Mouse (Mus musculus): Measurements from ENCODE around the gene Rxra. TPM values are rescaled to one million over a fixed set of nuclear protein-coding genes. Genes with fewer than 3 reads are reported as not detected.
A peak's percentile ranks its signal among the peaks of the same experiment; 100 is the strongest.

Rxra gene
- polyA plus RNA-seq, 1 experiment from 2014 or later: 7.2 TPM

- no peak for DNase-seq (ENCODE audit: low spot score)
- 95% methylated on average over 9 of the region's 9 CpGs for WGBS
- peaks cover 2% of the 10 kb centered on the region; the same call in 1 of the 2 replicates for H3K36me3 ChIP-seq (ENCODE audit: control insufficient read depth, insufficient read depth, low read length)
Observed at GRCm38 (mm10) chr2:27754094-27754493, 77.9 kb downstream of the Rxra start.

DNA sequence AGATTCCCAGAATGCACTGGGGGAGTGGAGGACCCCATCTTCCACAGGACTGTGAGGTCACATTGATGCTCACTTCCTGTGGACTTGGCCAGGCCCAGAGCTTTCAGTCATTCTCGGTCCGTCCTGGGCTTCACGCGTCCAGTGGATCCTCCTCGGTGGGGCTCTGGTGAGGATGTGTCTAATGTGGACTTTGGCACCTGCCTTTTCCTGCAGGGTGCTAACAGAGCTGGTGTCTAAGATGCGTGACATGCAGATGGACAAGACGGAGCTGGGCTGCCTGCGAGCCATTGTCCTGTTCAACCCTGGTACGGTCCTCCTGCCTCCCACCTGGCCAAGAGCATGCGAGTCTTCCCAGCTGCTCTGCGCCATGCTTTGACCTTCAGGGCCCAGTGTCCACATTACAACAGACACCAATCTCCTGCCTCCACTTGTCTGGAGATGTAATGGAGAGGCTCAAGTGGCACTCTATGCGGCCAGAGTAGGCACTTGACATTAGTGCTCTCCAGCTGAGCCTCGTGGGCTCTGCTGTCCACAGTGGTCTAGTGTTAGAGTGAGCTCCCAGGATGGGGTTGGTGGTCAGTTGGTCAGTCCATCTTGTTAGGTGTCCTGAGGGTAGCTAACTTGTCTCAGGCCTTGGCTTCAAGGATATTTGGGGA lies 79.9 kb downstream of the Rxra start:
- ATAC-seq (ENCODE audit: insufficient read depth, low FRiP score, low TSS enrichment) (no peak), DNase-seq (ENCODE audit: low spot score) (no peak)
- Histone ChIP-seq H3K27me3 (ENCODE audit: control insufficient read depth, insufficient read depth, low read length) (no peaks in the 10 kb centered on the region), H3K4me3 (ENCODE audit: low read depth, low read length) (no peak overlapping the region), H3K27ac (ENCODE audit: low read depth, low read length) (no peak overlapping the region), H3K4me2 (ENCODE audit: low read depth) (no peak overlapping the region), H3K9me3 (ENCODE audit: control insufficient read depth, low read length) (no peaks in the 10 kb centered on the region), H3K9ac (ENCODE audit: low read length) (no peak overlapping the region), H3K4me1 (ENCODE audit: control insufficient read depth, insufficient read depth, low read length) (no peaks in the 10 kb centered on the region), H3K36me3 (ENCODE audit: control insufficient read depth, insufficient read depth, low read length) (peaks cover 6% of the 10 kb centered on the region; the same call in 1 of the 2 replicates)
- 93% methylated on average over 13 of the region's 13 CpGs for WGBS

More at GRCm38 (mm10) chr2:27754094-27754493, 77.9 kb downstream of the Rxra start:
- H3K4me2 ChIP-seq (ENCODE audit: low read depth): no peak overlapping the region
- no peaks in the 10 kb centered on the region for H3K4me1 ChIP-seq (ENCODE audit: control insufficient read depth, insufficient read depth, low read length)
- ATAC-seq (ENCODE audit: insufficient read depth, low FRiP score, low TSS enrichment): no peak
- H3K4me3 ChIP-seq (ENCODE audit: low read depth, low read length): no peak overlapping the region
- H3K27me3 ChIP-seq (ENCODE audit: control insufficient read depth, insufficient read depth, low read length): no peaks in the 10 kb centered on the region
- H3K27ac ChIP-seq (ENCODE audit: low read depth, low read length): no peak overlapping the region
- no peak overlapping the region for H3K9ac ChIP-seq (ENCODE audit: low read length)
- no peaks in the 10 kb centered on the region for H3K9me3 ChIP-seq (ENCODE audit: control insufficient read depth, low read length)

DNA sequence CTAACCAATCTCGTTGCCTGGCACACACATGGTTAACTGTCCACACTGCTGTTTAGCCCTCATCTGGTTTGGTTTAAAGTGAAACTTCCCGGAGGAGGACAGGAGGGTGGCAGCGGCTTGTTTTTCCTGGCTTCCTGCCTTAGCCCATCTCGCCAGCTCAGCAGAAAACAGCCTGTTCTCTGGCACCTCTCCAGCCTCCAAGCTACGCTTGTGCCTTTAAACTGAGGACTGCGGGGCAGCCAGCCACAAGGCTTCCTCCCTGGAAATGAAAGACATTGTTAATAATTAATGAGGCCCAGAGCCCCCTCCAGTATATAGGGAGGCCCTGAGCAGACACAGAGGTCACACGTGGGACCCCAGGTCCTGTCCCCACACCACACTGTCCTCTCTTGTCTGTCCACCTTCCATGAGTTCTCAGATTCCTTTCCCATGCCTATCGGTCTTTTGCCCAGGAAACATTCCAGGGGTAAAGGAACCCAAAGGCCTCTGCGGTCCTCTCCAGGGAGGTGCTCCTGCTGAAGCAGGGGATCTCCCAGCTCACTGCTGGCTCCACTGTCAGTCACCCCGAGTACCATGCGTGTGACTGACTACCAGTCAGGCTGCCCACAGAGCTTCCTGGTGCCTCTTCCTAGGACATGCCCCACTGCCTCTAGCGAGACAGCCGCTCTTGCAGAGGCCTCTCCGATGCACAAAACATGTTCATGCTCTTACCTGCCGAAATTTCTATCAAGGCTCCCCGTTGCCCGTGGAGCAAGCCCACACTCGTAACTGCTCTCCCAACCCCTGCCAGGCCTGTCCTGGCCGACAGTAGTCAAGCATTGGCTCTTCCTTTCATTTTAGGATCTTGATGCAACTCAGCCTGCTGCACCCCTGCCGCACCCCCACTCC lies 82.4 kb downstream of the Rxra start:
- WGBS: 56% methylated on average over 20 of the region's 20 CpGs
- peaks cover 6% of the 10 kb centered on the region; the same call in 1 of the 2 replicates for H3K36me3 ChIP-seq (ENCODE audit: control insufficient read depth, insufficient read depth, low read length)
- H3K9me3 ChIP-seq (ENCODE audit: control insufficient read depth, low read length): no peaks in the 10 kb centered on the region
- no peak overlapping the region for H3K4me3 ChIP-seq (ENCODE audit: low read depth, low read length)
- 0 out of 2 replicates have a peak, but pooled peaks cover 3% of the 10 kb centered on the region for H3K4me1 ChIP-seq (ENCODE audit: control insufficient read depth, insufficient read depth, low read length)
- no peak overlapping the region for H3K9ac ChIP-seq (ENCODE audit: low read length)
- ATAC-seq (ENCODE audit: insufficient read depth, low FRiP score, low TSS enrichment): no peak
- H3K27ac ChIP-seq (ENCODE audit: low read depth, low read length): no peak overlapping the region
- no peaks in the 10 kb centered on the region for H3K27me3 ChIP-seq (ENCODE audit: control insufficient read depth, insufficient read depth, low read length)
- H3K4me2 ChIP-seq (ENCODE audit: low read depth): no peak overlapping the region
- peak; percentile 68 for DNase-seq (ENCODE audit: low spot score)

GRCm38 (mm10) chr2:27759431-27759830 lies 83.2 kb downstream of the Rxra start:
- no peak overlapping the region for H3K9ac ChIP-seq (ENCODE audit: low read length)
- no peak overlapping the region for H3K27ac ChIP-seq (ENCODE audit: low read depth, low read length)
- DNase-seq (ENCODE audit: low spot score) (no peak), ATAC-seq (ENCODE audit: insufficient read depth, low FRiP score, low TSS enrichment) (no peak)
- 0 out of 2 replicates have a peak, but pooled peaks cover 7% of the 10 kb centered on the region for H3K4me1 ChIP-seq (ENCODE audit: control insufficient read depth, insufficient read depth, low read length)
- 93% methylated on average over 14 of the region's 14 CpGs for WGBS
- H3K4me2 ChIP-seq (ENCODE audit: low read depth): no peak overlapping the region
- no peak overlapping the region for H3K4me3 ChIP-seq (ENCODE audit: low read depth, low read length)
- no peaks in the 10 kb centered on the region for H3K9me3 ChIP-seq (ENCODE audit: control insufficient read depth, low read length)
- peaks cover 6% of the 10 kb centered on the region; the same call in 1 of the 2 replicates for H3K36me3 ChIP-seq (ENCODE audit: control insufficient read depth, insufficient read depth, low read length)
- H3K27me3 ChIP-seq (ENCODE audit: control insufficient read depth, insufficient read depth, low read length): no peaks in the 10 kb centered on the region

DNA sequence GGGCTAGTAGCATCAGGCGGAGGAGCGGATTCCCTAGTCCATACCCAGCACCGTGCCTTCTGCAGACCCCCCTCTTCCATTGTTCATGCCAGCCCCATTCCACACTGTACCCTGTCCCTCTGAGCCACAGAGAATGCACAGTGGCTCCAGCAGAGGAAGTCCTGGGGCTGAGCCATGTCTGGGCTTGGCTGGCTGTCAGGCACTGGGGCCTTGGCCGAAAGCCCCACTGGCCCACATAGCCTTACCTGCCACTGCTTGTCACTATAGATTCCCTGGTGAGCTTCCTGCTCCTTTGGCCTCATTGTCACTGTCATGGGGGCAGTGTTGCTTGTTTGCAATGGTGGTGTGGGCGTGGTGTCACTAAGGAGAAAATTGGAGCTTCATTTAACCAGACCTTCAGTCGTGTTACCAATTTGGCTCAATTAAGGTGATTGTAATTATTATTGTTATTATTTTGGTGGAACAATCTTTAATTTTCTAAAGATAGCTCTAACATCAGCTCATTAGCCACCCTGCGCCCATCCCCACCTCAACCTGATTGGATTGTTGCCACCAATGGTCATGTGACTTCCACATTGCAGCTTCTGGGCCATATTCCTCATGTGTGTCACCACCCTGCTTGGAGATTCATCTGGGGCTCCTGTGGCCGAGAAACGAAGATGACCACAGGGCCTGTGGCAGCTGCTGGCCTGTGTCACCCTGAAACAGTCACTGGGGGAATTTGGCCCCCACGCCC lies 85.2 kb downstream of the Rxra start:
- DNase-seq (ENCODE audit: low spot score): no peak
- Histone ChIP-seq H3K9me3 (ENCODE audit: control insufficient read depth, low read length) (no peaks in the 10 kb centered on the region), H3K4me3 (ENCODE audit: low read depth, low read length) (no peak overlapping the region), H3K9ac (ENCODE audit: low read length) (no peak overlapping the region), H3K4me1 (ENCODE audit: control insufficient read depth, insufficient read depth, low read length) (0 out of 2 replicates have a peak, but pooled peaks cover 9% of the 10 kb centered on the region), H3K27ac (ENCODE audit: low read depth, low read length) (no peak overlapping the region), H3K27me3 (ENCODE audit: control insufficient read depth, insufficient read depth, low read length) (no peaks in the 10 kb centered on the region), H3K4me2 (ENCODE audit: low read depth) (no peak overlapping the region), H3K36me3 (ENCODE audit: control insufficient read depth, insufficient read depth, low read length) (peaks cover 3% of the 10 kb centered on the region; the same call in 1 of the 2 replicates)
- ATAC-seq (ENCODE audit: insufficient read depth, low FRiP score, low TSS enrichment): no peak
- 95% methylated on average over 10 of the region's 10 CpGs for WGBS

DNA sequence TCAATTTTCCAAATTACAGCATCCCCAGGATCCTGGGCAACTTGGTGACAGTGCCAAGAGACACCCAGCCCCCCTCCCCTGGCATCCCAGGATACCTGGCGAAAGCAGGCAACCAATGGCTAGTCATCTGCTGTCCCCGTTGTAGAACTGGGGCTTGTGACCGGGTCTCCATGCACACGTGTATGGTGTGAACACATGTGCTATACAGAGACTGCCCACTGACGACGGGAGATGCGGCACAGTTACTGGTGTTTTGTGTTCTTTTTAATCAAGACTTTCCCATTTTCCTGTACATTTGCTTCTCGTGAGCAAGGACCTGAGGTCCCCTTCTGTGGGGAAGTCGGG lies 85.7 kb downstream of the Rxra start:
- DNase-seq (ENCODE audit: low spot score) (no peak), ATAC-seq (ENCODE audit: insufficient read depth, low FRiP score, low TSS enrichment) (no peak)
- Histone ChIP-seq H3K4me3 (ENCODE audit: low read depth, low read length) (no peak overlapping the region), H3K9ac (ENCODE audit: low read length) (no peak overlapping the region), H3K9me3 (ENCODE audit: control insufficient read depth, low read length) (no peaks in the 10 kb centered on the region), H3K4me1 (ENCODE audit: control insufficient read depth, insufficient read depth, low read length) (0 out of 2 replicates have a peak, but pooled peaks cover 9% of the 10 kb centered on the region), H3K27me3 (ENCODE audit: control insufficient read depth, insufficient read depth, low read length) (no peaks in the 10 kb centered on the region), H3K4me2 (ENCODE audit: low read depth) (no peak overlapping the region), H3K36me3 (ENCODE audit: control insufficient read depth, insufficient read depth, low read length) (peaks cover 3% of the 10 kb centered on the region; the same call in 1 of the 2 replicates), H3K27ac (ENCODE audit: low read depth, low read length) (no peak overlapping the region)
- WGBS: 88% methylated on average over 9 of the region's 9 CpGs

- no peak overlapping the region for H3K27ac ChIP-seq (ENCODE audit: low read depth, low read length)
- peaks cover 3% of the 10 kb centered on the region; the same call in 1 of the 2 replicates for H3K36me3 ChIP-seq (ENCODE audit: control insufficient read depth, insufficient read depth, low read length)
- 0 out of 2 replicates have a peak, but pooled peaks cover 9% of the 10 kb centered on the region for H3K4me1 ChIP-seq (ENCODE audit: control insufficient read depth, insufficient read depth, low read length)
- H3K4me2 ChIP-seq (ENCODE audit: low read depth): no peak overlapping the region
- DNase-seq (ENCODE audit: low spot score) (no peak), ATAC-seq (ENCODE audit: insufficient read depth, low FRiP score, low TSS enrichment) (no peak)
- H3K4me3 ChIP-seq (ENCODE audit: low read depth, low read length): no peak overlapping the region
- H3K9me3 ChIP-seq (ENCODE audit: control insufficient read depth, low read length): no peaks in the 10 kb centered on the region
- WGBS: 68% methylated on average over 12 of the region's 12 CpGs
- no peak overlapping the region for H3K9ac ChIP-seq (ENCODE audit: low read length)
- no peaks in the 10 kb centered on the region for H3K27me3 ChIP-seq (ENCODE audit: control insufficient read depth, insufficient read depth, low read length)
Observed at GRCm38 (mm10) chr2:27762509-27762908, 86.3 kb downstream of the Rxra start.

DNA sequence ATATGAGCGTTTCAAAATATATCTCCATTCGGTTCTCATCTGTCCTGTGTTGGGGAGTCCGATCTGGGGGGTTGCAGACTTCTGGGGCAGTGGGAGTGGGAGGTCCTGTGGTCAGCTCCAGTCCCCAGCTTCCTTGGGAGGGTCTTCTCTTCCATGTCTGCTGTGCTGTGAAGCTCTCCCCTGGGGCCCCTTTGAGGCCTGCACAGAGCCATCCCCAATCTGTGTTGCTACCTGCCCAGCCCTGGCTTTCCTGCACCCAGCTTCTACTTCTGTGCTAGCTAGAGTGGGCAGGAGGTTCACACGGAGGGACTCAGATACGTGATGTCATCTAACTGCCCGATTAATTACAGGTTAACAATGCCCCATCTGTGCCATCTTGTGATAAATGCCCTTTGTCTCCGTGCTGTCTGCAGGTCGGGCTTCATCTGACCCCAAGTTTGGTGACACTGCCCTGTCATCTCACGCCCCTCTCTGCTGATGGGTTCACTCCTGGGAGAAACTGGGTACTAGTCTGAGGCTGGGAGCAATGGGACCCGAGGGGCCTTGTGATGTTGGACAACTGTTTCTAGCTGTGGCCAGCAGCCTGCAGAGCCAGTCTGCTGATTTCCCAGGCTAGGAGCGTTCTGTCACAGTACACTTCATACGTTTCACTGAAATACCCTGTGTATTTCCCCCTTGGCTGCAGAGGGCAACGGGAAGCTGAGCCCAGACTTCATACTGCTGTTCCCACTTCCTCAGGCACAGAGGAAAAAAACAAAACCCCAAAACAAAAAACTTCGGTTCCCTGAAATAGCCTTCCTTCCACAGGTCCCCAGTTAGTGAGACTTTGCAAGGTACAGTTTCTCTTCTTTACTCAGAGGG lies 86.9 kb downstream of the Rxra start:
- no peaks in the 10 kb centered on the region for H3K27me3 ChIP-seq (ENCODE audit: control insufficient read depth, insufficient read depth, low read length)
- no peaks in the 10 kb centered on the region for H3K9me3 ChIP-seq (ENCODE audit: control insufficient read depth, low read length)
- no peak for ATAC-seq (ENCODE audit: insufficient read depth, low FRiP score, low TSS enrichment)
- no peak overlapping the region for H3K4me3 ChIP-seq (ENCODE audit: low read depth, low read length)
- no peak for DNase-seq (ENCODE audit: low spot score)
- H3K4me1 ChIP-seq (ENCODE audit: control insufficient read depth, insufficient read depth, low read length): 0 out of 2 replicates have a peak, but pooled peaks cover 9% of the 10 kb centered on the region
- no peak overlapping the region for H3K9ac ChIP-seq (ENCODE audit: low read length)
- H3K4me2 ChIP-seq (ENCODE audit: low read depth): no peak overlapping the region
- peaks cover 3% of the 10 kb centered on the region; the same call in 1 of the 2 replicates for H3K36me3 ChIP-seq (ENCODE audit: control insufficient read depth, insufficient read depth, low read length)
- WGBS: 61% methylated on average over 14 of the region's 14 CpGs
- no peak overlapping the region for H3K27ac ChIP-seq (ENCODE audit: low read depth, low read length)
